Mouse (Mus musculus): Measurements from ENCODE around the gene Selenoo.

The Selenoo gene

GRCm38 (mm10) chr15:89128382-89129350 lies 39.8 kb downstream of the Selenoo start, which contains the start of gene Hdac10:
Gene Hdac10 (minus strand): TSS chr15:89128700.
- peak; percentile 90 for DNase-seq

DNA sequence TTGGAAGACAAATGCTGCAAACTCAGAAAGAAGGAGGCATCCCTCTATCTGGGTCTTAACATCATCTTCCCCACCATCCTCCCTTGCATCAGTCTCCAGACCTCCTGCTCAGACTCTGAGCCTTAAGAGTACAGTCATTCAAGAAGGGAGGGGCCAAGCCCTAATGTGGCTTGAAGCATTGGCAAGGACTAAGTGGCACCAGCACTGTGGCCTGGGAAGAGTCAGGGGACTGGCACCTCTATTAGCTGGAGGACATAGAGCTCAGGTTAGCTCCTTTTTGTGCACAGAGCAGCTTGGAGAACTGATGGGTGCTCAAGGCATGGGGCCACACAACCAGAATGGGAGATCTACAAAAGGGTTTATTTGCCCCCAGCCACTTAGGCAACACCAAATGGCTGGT lies 41.4 kb downstream of the Selenoo start:
- DNase-seq, result no peak

DNA sequence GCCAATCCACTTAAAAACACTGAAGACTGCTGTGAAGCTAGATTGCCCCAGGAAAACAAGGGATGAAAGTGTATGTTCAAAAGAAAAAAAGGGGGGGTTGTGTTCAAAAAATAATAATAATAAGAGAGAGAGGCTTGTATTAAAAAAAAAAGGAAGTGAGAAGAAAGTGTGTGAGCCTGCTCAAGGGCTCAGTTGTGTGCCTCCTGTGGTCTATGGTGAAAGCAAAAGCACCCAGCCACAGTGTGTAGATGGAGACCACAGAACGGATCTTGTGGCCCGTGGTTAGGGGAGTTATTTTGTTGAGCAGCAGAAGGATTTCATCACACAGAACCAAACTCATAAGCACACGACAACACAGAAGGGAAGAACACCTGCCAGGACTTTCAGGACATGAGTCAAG lies 42.4 kb downstream of the Selenoo start:
- no peak for DNase-seq

GRCm38 (mm10) chr15:89136461-89137155 lies 47.7 kb downstream of the Selenoo start:
- no peak for DNase-seq

- DNase-seq, result no peak
Observed at GRCm38 (mm10) chr15:89137378-89138045, 48.6 kb downstream of the Selenoo start.

- DNase-seq, result no peak
Observed at GRCm38 (mm10) chr15:89138046-89138405, 49.1 kb downstream of the Selenoo start.

GRCm38 (mm10) chr15:89138531-89138930 lies 49.6 kb downstream of the Selenoo start:
- DNase-seq, result no peak

- peak; percentile 47 for DNase-seq
Observed at GRCm38 (mm10) chr15:89140048-89140658, 51.3 kb downstream of the Selenoo start.

GRCm38 (mm10) chr15:89140659-89141252 lies 51.9 kb downstream of the Selenoo start, which contains the start of gene Mapk12:
Gene Mapk12 (minus strand): TSS chr15:89140703.
- DNase-seq, result peak; percentile 74

DNA sequence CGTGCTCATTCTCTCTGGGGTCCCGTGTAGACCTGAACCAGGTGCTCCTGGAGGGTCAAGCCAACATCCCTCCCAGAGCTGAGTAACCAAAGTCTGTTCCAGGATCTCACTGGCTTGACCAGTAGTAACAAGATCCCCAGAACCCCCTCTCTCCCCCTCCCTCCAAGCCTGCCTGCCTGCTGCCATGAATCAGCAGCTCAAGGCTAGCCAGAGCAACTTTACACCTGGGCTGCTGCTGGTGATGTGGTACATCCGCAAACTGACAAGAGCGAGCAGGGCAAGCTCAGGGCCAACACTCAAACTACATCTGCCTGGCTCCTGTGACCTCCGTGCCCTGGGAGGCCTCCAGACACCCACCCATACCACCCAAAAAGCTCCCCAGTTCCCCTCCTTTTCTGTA lies 52.6 kb downstream of the Selenoo start:
- no peak for DNase-seq

DNA sequence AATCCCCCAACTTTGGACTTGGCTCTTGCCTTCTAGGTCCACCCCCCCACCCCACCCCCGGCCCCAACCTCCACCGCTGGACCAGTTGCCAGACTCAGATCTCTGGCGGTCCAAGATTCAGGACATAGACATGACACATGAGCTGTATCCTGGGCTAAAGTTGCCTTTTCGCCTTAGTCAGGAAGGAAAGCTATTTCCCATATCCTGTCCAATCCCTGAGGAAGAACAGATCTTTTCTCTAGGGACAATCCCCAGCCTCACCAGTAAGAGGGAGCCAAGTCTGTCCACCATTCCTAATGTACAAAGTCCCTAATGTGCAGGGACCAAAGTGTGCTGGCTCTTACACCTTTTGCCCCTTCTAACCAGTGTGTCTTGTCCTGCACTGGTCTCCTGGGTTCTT lies 53.0 kb downstream of the Selenoo start:
- DNase-seq, result no peak

GRCm38 (mm10) chr15:89143134-89143533 lies 54.2 kb downstream of the Selenoo start:
- no peak for DNase-seq

DNA sequence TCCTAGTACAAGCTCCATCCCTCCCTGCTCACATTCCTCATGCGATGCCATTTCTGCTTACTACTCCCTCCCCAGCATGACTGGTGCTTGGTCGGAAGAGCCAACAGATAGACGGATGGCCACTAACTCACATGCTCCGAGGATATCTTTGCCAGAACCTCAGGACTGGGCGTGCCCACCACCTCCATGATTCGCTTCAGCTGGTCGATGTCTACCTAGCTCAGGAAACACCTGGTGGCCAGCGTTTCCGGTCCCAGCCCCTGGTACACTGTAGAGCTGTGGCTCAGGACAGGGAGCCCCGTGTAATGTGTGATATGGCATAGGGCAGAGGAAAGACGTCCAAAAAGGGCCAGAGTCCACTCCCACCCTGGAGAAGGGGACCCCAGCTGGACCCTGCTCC lies 56.1 kb downstream of the Selenoo start:
- DNase-seq, result no peak

DNA sequence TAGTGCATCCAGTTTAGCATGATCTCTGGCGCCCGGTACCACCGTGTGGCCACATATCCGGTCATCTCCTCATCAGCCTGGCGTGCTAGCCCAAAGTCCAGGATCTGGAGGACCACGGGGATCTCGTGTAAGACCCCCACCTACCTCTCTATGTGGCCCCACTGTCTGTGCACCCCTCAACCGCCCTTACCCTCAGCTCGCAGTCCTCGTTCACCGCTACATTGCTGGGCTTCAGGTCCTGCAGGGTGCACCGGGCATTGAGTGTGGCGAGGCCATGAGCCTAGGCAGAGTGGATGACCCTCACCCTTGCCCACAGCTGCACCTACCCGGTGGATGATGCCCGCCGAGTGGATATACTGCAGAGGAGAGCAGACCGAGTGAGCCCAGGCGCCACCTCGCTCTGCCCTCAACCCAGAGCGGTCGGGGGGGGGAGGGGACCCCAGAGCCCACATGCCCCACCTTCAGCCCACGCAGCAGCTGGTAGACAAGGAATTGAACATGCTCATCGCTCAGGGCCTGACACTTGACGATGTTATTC lies 57.0 kb downstream of the Selenoo start:
- no peak for DNase-seq

- peak; percentile 56 for DNase-seq
Observed at GRCm38 (mm10) chr15:89146537-89146936, 57.7 kb downstream of the Selenoo start.

- peak; percentile 57 for DNase-seq
Observed at GRCm38 (mm10) chr15:89147024-89147423, 58.1 kb downstream of the Selenoo start.

GRCm38 (mm10) chr15:89147456-89147855 lies 58.6 kb downstream of the Selenoo start:
- peak; percentile 22 for DNase-seq

DNA sequence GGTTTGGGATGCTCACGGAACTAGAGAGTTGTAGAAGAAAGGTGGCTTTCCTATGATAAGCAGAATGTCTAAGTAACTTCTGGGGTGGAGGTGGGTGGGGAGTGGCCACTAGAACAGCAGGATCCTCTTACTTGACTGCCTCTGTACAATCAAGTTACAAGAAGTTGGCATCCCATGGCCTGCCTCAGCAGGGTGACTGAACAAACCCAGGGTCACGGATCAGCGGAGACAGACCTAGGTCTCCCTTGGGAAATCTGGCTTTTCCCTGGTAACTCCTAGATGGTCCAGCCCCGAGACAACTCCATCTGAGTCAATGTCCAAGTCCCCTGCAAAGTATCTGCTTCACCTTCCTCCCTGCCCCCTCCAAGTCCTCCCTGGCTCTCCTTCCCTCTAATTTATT lies 59.0 kb downstream of the Selenoo start:
- no peak for DNase-seq

DNA sequence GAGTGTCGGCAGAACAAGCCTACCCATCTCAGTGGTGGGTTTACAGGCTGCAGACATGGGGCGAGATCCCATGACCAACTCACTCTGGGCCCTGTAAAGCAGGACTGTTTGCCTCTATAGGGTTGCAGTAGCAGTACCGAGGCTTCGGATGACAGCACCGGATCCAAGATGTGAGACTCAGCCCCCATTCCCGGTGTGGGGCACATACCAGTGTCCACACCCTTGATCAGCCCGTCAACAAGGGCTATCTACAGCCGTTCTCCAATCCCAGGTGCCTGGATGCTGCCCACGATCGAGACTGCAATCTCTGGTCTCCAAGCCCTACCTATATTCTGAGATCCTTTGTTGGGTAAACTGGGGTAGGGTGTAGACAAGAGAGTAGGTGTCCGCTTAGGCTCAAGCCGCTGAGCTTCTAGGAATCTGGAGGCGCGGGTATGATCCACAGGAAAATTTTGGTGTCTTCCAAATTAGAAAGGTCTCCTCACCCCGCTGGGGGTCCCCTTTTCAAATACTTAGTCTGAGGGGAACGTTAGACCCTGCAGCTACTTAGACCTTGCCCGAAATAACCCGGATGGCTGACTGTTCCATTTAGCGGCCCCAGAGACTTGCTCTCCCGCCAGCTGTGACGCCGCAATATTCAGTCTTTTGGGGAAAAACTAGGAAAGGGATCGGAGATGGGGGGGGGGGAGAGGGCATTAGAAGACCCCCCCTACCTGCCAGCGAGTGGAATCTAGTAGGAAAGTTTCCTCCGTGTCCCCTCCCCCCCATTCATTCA lies 59.8 kb downstream of the Selenoo start:
- DNase-seq, result peak; percentile 13

- peak; percentile 67 for DNase-seq
Observed at GRCm38 (mm10) chr15:89149271-89150040, 60.6 kb downstream of the Selenoo start, which contains the start of gene Mapk11. Gene Mapk11 (minus strand): TSS chr15:89149628.

Measured in retina, postnatal 1 day (tissue).